Mouse (Mus musculus) MEL (cell line): ENCODE data around the gene Plk4.
"Not testable (repeated sequence)": the region's sequence is repeated elsewhere in the genome, so short reads cannot be mapped to it uniquely, and the experiment has no call there.

Experiments
- CTCF ChIP-seq, 3 experiments: IDR thresholded peaks in 2 of 3; conservative IDR thresholded peaks in 1 of 3; 2 replicates each; pipeline ENCODE4 v1.5.1; 2011 to 2012; ENCODE audit warnings: low read length in 3 of 3, low read depth in 2 of 3, mild to moderate bottlenecking in 2 of 3, improper control_type of control experiment in 1 of 3, inconsistent platforms in 1 of 3, mixed read lengths in 1 of 3, moderate library complexity in 1 of 3; ENCODE audit not compliant: control insufficient read depth in 1 of 3, insufficient read depth in 1 of 3, poor library complexity in 1 of 3, severe bottlenecking in 1 of 3
- EP300 ChIP-seq, 2 experiments: IDR thresholded peaks; 2 replicates each; pipeline ENCODE4 v1.6.1; 2011; ENCODE audit warnings: improper control_type of control experiment in 2 of 2, low read length in 2 of 2, low read depth in 1 of 2, mild to moderate bottlenecking in 1 of 2
- GABPA ChIP-seq: IDR thresholded peaks from 2 replicates; pipeline ENCODE4 v1.6.1; 2012; ENCODE audit warnings: low read depth, mild to moderate bottlenecking, inconsistent platforms, low read length, improper control_type of control experiment, moderate library complexity
- MAX ChIP-seq: IDR thresholded peaks from 2 replicates; pipeline ENCODE4 v1.6.1; 2011; ENCODE audit warnings: low read length, improper control_type of control experiment
- MYC ChIP-seq: IDR thresholded peaks from 2 replicates; pipeline ENCODE4 v1.6.1; 2011; ENCODE audit warnings: low read depth, mild to moderate bottlenecking, low read length, improper control_type of control experiment, moderate library complexity
- POLR2A ChIP-seq, 2 experiments: IDR thresholded peaks; 2 replicates each; pipeline ENCODE4 v1.6.1; 2011 to 2012; ENCODE audit warnings: low read length in 2 of 2, mild to moderate bottlenecking in 2 of 2, control low read depth in 1 of 2, improper control_type of control experiment in 1 of 2, low read depth in 1 of 2, moderate library complexity in 1 of 2; ENCODE audit not compliant: control insufficient read depth in 1 of 2, insufficient read depth in 1 of 2, poor library complexity in 1 of 2
- TBP ChIP-seq: IDR thresholded peaks from 2 replicates; pipeline ENCODE4 v1.8.0; 2011; ENCODE audit warnings: low read depth, low read length, improper control_type of control experiment
- USF2 ChIP-seq, 2 experiments: IDR thresholded peaks; 2 replicates each; pipeline ENCODE4 v1.6.1; 2011 to 2012; ENCODE audit warnings: improper control_type of control experiment in 2 of 2, low read length in 2 of 2, borderline replicate concordance in 1 of 2, inconsistent platforms in 1 of 2, low read depth in 1 of 2, mild to moderate bottlenecking in 1 of 2; ENCODE audit not compliant: insufficient read depth in 1 of 2

DNA sequence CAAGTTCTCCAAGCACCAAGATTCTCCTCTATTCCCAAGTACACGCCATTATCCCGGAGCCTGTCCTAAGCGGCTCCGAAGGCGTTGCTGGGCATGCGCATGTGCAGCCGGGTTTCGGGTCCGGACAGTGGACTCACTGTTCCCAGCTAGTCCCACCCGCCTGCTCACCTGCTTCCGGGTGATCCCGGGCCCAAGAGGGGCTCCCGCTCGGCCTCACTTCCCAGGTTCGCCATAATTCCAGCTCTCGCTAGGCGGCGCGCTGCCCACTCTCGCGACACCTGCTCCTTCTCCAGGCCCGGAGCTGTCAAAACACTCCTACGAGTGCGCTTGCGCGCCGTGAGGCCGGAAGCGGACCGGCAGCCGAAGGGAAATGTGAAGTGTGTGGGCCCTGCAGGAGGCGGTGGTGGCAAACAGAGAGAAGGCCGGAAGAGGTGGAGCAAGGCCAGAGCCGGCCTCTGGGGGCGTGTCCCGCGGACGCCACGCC lies 46.7 kb downstream of the Plk4 start, which contains the start of gene Mfsd8:
- TF ChIP-seq CTCF (IDR thresholded peaks at IDR 0.05 in 2 of 3, conservative IDR thresholded peaks at IDR 0.05 in 1 of 3; ENCODE audit: control insufficient read depth in 1 of 3, insufficient read depth in 1 of 3, low read depth in 2 of 3, low read length in 3 of 3, poor library complexity in 1 of 3, severe bottlenecking in 1 of 3) (peak in 2 of 3 experiments; percentile 30 to 58; a peak in 4 of 6 replicates), POLR2A (IDR thresholded peaks at IDR 0.05; ENCODE audit: control insufficient read depth in 1 of 2, insufficient read depth in 1 of 2, low read depth in 1 of 2, low read length in 2 of 2, poor library complexity in 1 of 2) (peak; percentile 54 to 68; a peak in 3 of 4 replicates), MAX (0 out of 2 replicates have a peak, but pooled peaks have one; percentile 9), TBP (0 out of 2 replicates have a peak, but pooled peaks have one; percentile 37)
- TF ChIP-seq MYC; USF2 (IDR thresholded peaks at IDR 0.05; ENCODE audit: borderline replicate concordance in 1 of 2, insufficient read depth in 1 of 2, low read depth in 1 of 2, low read length in 2 of 2); EP300 (IDR thresholded peaks at IDR 0.05; ENCODE audit: low read depth in 1 of 2, low read length in 2 of 2); GABPA: not testable (repeated sequence)
